Mouse (Mus musculus) intestine, embryonic 16.5 days (tissue): ENCODE measurements around the gene Mthfd1. TPM values are rescaled to one million over a fixed set of nuclear protein-coding genes. Genes with fewer than 3 reads are reported as not detected.

Experiments
- ATAC-seq: fragments of 200-750 bp; cut with Nextera tagmentation; 2 replicates; pipeline ENCODE4 v1.8.0; 2017; ENCODE audit warnings: moderate TSS enrichment, moderate library complexity
- H3K27ac ChIP-seq: fragments of 300-500 bp; sonication (generic); 2 replicates; pipeline ENCODE4 v1.5.1; 2014; ENCODE audit warnings: mild to moderate bottlenecking, low read length
- H3K27me3 ChIP-seq: fragments of 300-500 bp; sonication (generic); replicated peaks from 2 replicates; pipeline ENCODE4 v1.6.1; 2014; ENCODE audit warnings: low read length, control low read depth, mixed read lengths; ENCODE audit not compliant: control insufficient read depth, insufficient read depth
- H3K36me3 ChIP-seq: fragments of 300-500 bp; sonication (generic); 2 replicates; pipeline ENCODE4 v1.6.1; 2014; ENCODE audit warnings: low read length, control low read depth; ENCODE audit not compliant: control insufficient read depth, insufficient read depth
- H3K4me1 ChIP-seq: fragments of 300-500 bp; sonication (generic); 2 replicates; pipeline ENCODE4 v1.6.1; 2014; ENCODE audit warnings: low read length, control low read depth, mixed read lengths; ENCODE audit not compliant: control insufficient read depth, insufficient read depth
- H3K4me2 ChIP-seq: fragments of 300-500 bp; sonication (generic); 2 replicates; pipeline ENCODE4 v1.6.1; 2014; ENCODE audit warnings: low read depth, low read length, control low read depth
- H3K4me3 ChIP-seq: fragments of 300-500 bp; sonication (generic); 2 replicates; pipeline ENCODE4 v1.5.1; 2014; ENCODE audit warnings: mild to moderate bottlenecking, low read length
- H3K9ac ChIP-seq: fragments of 300-500 bp; sonication (generic); 2 replicates; pipeline ENCODE4 v1.6.1; 2014; ENCODE audit warnings: low read depth, low read length
- H3K9me3 ChIP-seq: fragments of 300-500 bp; sonication (generic); 2 replicates; pipeline ENCODE4 v1.6.1; 2016; ENCODE audit warnings: low read length, control low read depth; ENCODE audit not compliant: control insufficient read depth
- WGBS: fragments of 180-500 bp; shearing (Covaris S2); extraction: QIAGEN DNeasy Blood & Tissue Kit; methylation state at CpG from one replicate; pipeline ENCODE4 v1.1.7; 2014; 5-methylcytosine and 5-hydroxymethylcytosine counted together
- polyA plus RNA-seq: library from polyadenylated mRNA; unstranded; fragments of >200 nt; fragmentation: Nextera tagmentation; extraction: Ambion mirVana; gene quantifications from 2 replicates; pipeline ENCODE4 v1.2.1, GENCODE M21; 2015

Gene Mthfd1
- polyA plus RNA-seq, 1 experiment from 2014 or later, result 98.8 TPM

DNA sequence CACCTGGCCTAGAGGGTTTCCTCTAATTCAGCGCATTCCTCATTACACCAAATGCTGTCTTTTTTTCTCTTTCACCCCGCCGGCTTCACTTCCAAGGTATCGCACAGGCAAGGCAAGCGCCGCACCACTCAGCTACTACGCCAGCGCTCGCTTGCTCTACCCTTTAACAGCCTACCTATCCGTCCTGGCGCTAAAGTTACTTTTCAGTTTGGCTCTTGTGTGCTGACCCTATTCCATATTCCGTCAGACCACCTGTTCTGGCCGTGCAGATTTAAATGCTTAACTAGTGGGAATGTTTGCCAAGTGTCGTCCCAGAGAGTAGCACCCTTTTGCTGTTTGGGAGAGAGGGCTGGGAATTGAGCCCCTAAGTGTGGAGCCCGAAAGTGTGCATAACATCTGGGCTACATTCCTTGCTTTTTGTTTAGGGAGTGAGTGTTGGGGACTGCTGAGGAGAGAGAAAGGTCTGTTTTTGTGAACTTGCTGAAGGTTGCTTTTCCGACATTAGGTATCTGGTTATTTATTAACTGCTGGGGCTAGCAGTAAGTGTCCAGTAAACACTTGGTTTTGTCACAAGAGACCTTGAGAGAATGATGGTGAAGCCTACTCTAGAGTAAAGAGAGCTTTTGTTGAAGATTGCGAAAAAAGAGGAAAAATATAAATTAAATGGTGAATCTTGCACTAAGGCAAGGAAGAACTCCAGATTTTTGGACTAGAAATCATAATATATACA lies 1.2 kb downstream of the Mthfd1 start:
- Histone ChIP-seq H3K4me1 (peaks cover 10% of the 10 kb centered on the region; the same call in 1 of the 2 replicates), H3K9ac (peak overlapping the region; percentile 81), H3K4me2 (peak overlapping the region; percentile 93), H3K9me3 (no peaks in the 10 kb centered on the region), H3K36me3 (no peaks in the 10 kb centered on the region), H3K4me3 (peak overlapping the region; percentile 73), H3K27me3 (no peaks in the 10 kb centered on the region), H3K27ac (peak overlapping the region; percentile 58)
- 7% methylated on average over 17 of the region's 17 CpGs for WGBS
- no peak for ATAC-seq

DNA sequence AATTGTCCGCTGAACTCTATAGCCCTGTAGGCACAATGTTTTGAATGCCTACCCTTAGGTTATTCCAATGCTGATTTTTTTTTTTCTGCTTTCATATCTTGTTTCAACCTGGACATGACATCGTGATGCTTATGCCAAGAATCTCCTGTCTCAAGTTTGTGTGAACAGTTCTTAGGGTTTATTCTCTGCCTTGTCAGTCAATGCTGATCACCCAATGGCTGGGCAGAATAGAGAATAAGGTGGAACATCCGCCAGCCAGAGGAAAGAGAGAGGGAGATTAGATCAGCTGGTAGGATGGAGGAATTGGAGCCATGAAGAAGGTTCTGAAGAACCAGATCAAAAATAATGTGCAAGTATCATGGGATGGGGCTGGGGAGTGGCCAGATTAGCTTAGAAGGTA lies 5.6 kb downstream of the Mthfd1 start:
- no peaks in the 10 kb centered on the region for H3K27me3 ChIP-seq
- H3K9ac ChIP-seq, result no peak overlapping the region
- H3K9me3 ChIP-seq, result no peaks in the 10 kb centered on the region
- no peak overlapping the region for H3K4me3 ChIP-seq
- no peak overlapping the region for H3K4me2 ChIP-seq
- H3K27ac ChIP-seq, result no peak overlapping the region
- no peak for ATAC-seq
- 92% methylated on average over 3 of the region's 3 CpGs for WGBS
- H3K4me1 ChIP-seq, result peaks cover 17% of the 10 kb centered on the region; the same call in 1 of the 2 replicates
- H3K36me3 ChIP-seq, result no peaks in the 10 kb centered on the region

DNA sequence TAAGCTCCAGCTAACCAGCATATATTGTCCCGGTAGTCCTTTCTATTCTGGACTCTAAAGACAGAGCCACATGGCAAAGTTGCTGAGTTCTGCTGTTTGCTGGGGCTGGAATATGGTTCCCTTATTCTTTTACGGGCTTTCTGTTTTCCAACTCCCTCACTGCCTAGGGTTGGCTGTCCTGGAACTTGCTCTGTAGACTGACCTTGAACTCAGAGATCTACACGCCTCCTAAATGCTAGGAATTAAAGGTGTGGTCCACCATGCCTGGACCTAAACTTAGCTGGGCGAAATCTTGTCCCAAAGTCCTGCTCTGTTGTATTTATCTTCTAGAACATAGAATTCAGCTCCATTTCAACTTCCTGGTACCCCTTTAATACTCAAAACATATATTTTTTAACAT lies 6.5 kb downstream of the Mthfd1 start:
- Histone ChIP-seq H3K36me3 (no peaks in the 10 kb centered on the region), H3K9me3 (no peaks in the 10 kb centered on the region), H3K27me3 (no peaks in the 10 kb centered on the region), H3K9ac (no peak overlapping the region), H3K4me3 (no peak overlapping the region), H3K27ac (no peak overlapping the region), H3K4me1 (peaks cover 14% of the 10 kb centered on the region; the same call in 1 of the 2 replicates), H3K4me2 (no peak overlapping the region)
- no peak for ATAC-seq
- WGBS, result 77% methylated on average over 4 of the region's 4 CpGs

DNA sequence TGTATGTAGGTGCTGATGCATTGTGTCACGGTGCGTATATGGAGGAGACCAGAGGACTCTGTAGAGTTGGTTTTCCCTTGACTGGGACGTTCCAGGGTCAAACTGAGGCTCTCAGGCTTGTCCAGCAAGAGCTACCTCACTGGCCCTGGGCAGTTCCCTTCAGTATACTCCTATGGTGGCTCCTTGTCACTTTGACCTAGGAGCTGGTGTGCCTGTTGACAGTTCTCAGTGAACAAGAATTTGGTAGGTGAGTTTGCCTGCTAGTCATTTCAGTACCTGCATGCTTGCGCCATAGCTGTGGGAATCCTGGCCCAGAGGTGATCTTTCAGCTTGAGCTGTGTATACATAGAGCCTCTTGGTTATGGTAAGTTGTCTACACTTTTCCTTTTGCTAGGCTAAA lies 7.8 kb downstream of the Mthfd1 start:
- Histone ChIP-seq H3K9me3 (no peaks in the 10 kb centered on the region), H3K27me3 (no peaks in the 10 kb centered on the region), H3K9ac (no peak overlapping the region), H3K4me1 (peaks cover 9% of the 10 kb centered on the region; the same call in 1 of the 2 replicates), H3K27ac (no peak overlapping the region), H3K36me3 (no peaks in the 10 kb centered on the region), H3K4me2 (no peak overlapping the region), H3K4me3 (no peak overlapping the region)
- ATAC-seq, result peak; percentile 23; the same call in 1 of the 2 replicates
- 93% methylated on average over 4 of the region's 4 CpGs for WGBS

DNA sequence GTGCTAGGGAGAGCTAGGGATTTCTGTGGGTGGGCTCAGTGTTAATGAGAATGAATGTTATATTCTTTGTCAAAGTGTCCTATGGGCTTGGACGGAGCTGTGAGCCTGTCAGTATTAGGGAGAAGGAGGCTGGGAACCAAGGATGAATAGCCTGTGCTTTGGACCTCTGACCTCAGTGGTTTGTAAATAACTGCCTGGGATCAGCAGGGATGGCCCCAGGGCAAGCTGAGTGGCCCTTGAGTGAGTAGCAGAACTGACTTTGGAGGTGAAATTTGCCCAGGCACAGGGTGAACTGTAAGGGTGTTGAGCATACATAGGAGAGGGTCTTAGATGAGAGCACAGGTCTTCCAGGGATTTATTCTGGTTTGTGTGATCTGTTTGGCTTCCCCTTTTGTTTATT lies 8.8 kb downstream of the Mthfd1 start:
- no peak overlapping the region for H3K27ac ChIP-seq
- H3K9me3 ChIP-seq, result no peaks in the 10 kb centered on the region
- 78% methylated on average over 1 of the region's 1 CpGs for WGBS
- no peak for ATAC-seq
- H3K9ac ChIP-seq, result no peak overlapping the region
- H3K36me3 ChIP-seq, result no peaks in the 10 kb centered on the region
- H3K27me3 ChIP-seq, result no peaks in the 10 kb centered on the region
- no peak overlapping the region for H3K4me2 ChIP-seq
- H3K4me3 ChIP-seq, result no peak overlapping the region
- peaks cover 7% of the 10 kb centered on the region; the same call in 1 of the 2 replicates for H3K4me1 ChIP-seq

DNA sequence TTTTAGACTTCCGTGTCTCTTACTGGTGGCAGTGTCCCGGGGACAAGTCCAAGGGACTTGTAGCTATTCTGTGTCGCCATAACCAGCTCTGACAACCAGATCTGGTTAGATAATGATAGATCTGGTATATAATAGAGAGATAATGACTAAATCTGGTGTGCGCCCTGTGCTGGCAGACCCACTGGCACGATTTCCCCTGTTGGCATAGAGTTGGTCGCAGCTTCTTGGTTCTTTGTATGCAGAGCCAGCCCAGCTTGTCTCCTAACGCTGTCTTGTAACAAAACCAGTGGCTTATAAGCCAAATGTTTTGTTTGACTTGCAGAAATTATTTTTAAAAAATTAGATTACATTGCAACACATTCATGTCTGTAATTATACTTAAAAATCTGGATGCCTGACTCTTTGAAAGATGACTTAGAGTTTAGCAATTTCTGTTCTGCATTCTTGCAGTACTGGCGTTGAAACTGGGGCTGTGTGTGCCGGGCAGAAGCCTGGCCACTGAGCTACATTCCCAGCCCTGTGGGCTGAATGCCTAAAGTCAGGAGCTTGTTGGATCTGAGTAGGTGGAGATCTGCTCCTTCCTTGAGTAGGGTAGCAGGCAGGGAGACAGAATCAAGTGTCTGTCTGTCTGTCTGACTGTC lies 9.3 kb downstream of the Mthfd1 start:
- peaks cover 7% of the 10 kb centered on the region; the same call in 1 of the 2 replicates for H3K4me1 ChIP-seq
- H3K27me3 ChIP-seq, result no peaks in the 10 kb centered on the region
- H3K9me3 ChIP-seq, result no peaks in the 10 kb centered on the region
- H3K27ac ChIP-seq, result no peak overlapping the region; the same call in 1 of the 2 replicates
- H3K4me2 ChIP-seq, result no peak overlapping the region
- 85% methylated on average over 9 of the region's 9 CpGs for WGBS
- ATAC-seq, result no peak
- H3K9ac ChIP-seq, result no peak overlapping the region
- H3K4me3 ChIP-seq, result no peak overlapping the region
- H3K36me3 ChIP-seq, result no peaks in the 10 kb centered on the region

DNA sequence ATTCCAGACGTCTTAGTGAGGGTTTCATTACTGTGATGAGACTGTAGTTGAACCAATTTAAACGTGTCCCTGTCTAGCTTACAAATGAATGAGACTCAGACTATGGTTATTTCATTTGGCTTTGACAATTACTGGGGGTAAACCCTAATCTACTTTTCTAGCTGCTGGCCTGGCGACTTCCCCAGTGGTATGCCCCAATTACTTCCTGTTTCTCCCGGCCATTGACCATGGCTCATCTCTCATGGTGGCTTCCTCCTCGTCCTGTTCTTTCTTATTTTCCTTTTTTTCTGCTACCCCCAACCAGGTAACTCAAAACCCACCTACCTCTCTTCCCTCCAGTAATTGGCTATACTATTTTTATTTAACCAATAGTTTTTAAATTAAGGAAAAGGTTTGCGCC lies 9.9 kb downstream of the Mthfd1 start:
- Histone ChIP-seq H3K9me3 (no peaks in the 10 kb centered on the region), H3K27ac (no peak overlapping the region; the same call in 1 of the 2 replicates), H3K4me1 (peaks cover 7% of the 10 kb centered on the region; the same call in 1 of the 2 replicates), H3K4me2 (no peak overlapping the region), H3K4me3 (no peak overlapping the region), H3K36me3 (no peaks in the 10 kb centered on the region), H3K27me3 (no peaks in the 10 kb centered on the region), H3K9ac (no peak overlapping the region)
- ATAC-seq, result no peak
- 73% methylated on average over 6 of the region's 6 CpGs for WGBS

DNA sequence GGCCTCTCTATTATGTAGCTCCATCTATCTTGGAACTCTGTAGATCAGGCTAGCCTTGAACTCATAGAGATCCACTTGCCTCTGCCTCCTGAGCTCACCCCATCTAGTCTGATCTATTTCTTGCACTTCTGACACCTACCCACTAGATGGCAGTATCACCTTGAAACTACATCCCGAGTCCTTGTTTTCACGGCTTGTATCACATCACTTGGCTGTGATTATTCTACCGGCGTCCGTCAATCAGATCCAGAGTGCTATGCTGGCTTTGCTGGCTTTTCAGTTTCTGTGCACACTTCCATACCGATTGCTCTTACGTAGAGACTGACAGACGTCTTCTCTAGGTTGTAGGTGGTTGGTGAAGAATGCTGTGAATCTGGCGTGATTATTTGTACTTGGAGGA lies 11.8 kb downstream of the Mthfd1 start:
- no peaks in the 10 kb centered on the region for H3K9me3 ChIP-seq
- WGBS, result 74% methylated on average over 9 of the region's 9 CpGs
- H3K36me3 ChIP-seq, result no peaks in the 10 kb centered on the region; the same call in 1 of the 2 replicates
- H3K4me2 ChIP-seq, result no peak overlapping the region
- no peak overlapping the region for H3K9ac ChIP-seq
- H3K4me1 ChIP-seq, result peaks cover 6% of the 10 kb centered on the region; the same call in 1 of the 2 replicates
- no peaks in the 10 kb centered on the region for H3K27me3 ChIP-seq
- no peak overlapping the region for H3K4me3 ChIP-seq
- no peak overlapping the region for H3K27ac ChIP-seq
- no peak for ATAC-seq

DNA sequence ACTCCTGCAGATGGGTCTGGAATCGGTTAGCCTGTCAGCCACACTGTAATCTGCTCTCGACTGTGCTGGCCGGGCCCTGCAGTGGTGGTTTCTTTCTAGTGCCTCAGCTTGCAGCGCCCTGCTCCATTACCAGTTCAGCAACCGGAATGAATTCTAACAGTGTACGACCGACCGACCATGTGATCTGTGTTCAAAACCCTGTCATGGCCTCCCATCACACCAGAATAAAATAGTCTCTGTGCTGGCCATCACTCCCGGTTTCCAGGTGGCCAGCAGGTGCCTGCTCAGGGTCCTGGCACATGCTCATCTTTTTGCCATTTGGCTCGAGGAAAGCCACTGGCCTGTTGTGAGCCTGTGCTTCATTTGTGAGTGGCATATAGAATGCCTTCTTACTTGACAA lies 13.6 kb downstream of the Mthfd1 start:
- no peak overlapping the region for H3K9ac ChIP-seq
- no peaks in the 10 kb centered on the region; the same call in 1 of the 2 replicates for H3K36me3 ChIP-seq
- 89% methylated on average over 10 of the region's 10 CpGs for WGBS
- no peaks in the 10 kb centered on the region for H3K9me3 ChIP-seq
- no peak for ATAC-seq
- no peak overlapping the region for H3K4me3 ChIP-seq
- H3K4me1 ChIP-seq, result 0 out of 2 replicates have a peak, but pooled peaks cover 2% of the 10 kb centered on the region
- no peak overlapping the region for H3K4me2 ChIP-seq
- no peaks in the 10 kb centered on the region for H3K27me3 ChIP-seq
- H3K27ac ChIP-seq, result no peak overlapping the region
